Mouse (Mus musculus): ENCODE measurements around the gene Zfp558.

- TF ChIP-seq ZNF384 (IDR thresholded peaks at IDR 0.05; ENCODE audit: low read depth, low read length), result no peak
- no peak for TF ChIP-seq MAFK (IDR thresholded peaks at IDR 0.05; ENCODE audit: insufficient read depth, low read depth, low read length)
- no peak for TF ChIP-seq HCFC1 (IDR thresholded peaks at IDR 0.05; ENCODE audit: borderline replicate concordance, insufficient read depth, low read length)
- TF ChIP-seq CHD2 (IDR thresholded peaks at IDR 0.05; ENCODE audit: low read depth, low read length), result no peak
These were observed 10.1 kb downstream of the Zfp558 start for GRCm38 (mm10) chr9:18468005-18468404.

Data from ES-E14 (cell line).